Mouse (Mus musculus) CD4-positive, CD25-positive, alpha-beta regulatory T cell, adult 4 months (primary cell): ENCODE measurements around the gene Lman2. TPM values are rescaled to one million over a fixed set of nuclear protein-coding genes. Genes with fewer than 3 reads are reported as not detected.
A peak's percentile ranks its signal among the peaks of the same experiment; 100 is the strongest.

Experiments used
- ATAC-seq: one replicate; pipeline ENCODE4 v1.8.0; 2017
- polyA plus RNA-seq, 2 experiments: library from polyadenylated mRNA; unstranded; fragments of 100-300 nt; shearing (Covaris generic); gene quantifications; one replicate each; pipeline ENCODE4 v1.2.1; 2017

The Lman2 gene
- polyA plus RNA-seq, 2 experiments from 2014 or later, result 59.0 to 66.4 TPM

- ATAC-seq, result peak; percentile 17
Observed at GRCm38 (mm10) chr13:55327169-55327568, 35.4 kb downstream of the Lman2 start.

DNA sequence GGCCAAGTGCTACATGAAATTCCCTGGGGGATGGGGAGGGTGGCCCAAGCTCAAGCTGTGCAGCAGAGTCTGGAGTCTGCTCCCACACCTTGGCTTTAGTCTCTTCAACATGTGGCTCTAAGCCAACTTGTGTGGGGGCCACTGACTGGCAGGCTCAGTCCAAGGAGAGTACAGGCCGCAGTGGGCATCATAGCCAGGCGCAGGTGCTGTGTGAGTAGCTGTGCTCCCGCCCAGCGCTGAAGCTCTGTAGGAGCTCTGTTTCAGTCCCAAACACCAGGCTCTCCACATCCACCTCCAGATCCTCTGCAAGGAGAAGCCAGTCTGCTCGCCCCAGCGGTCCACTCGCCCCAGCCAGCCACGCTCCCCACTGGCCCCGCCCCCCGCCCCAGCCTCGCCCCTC, 37.0 kb downstream of the Lman2 start:
- ATAC-seq, result no peak

- peak; percentile 27 for ATAC-seq
Observed at GRCm38 (mm10) chr13:55322130-55322825, 40.3 kb downstream of the Lman2 start.

DNA sequence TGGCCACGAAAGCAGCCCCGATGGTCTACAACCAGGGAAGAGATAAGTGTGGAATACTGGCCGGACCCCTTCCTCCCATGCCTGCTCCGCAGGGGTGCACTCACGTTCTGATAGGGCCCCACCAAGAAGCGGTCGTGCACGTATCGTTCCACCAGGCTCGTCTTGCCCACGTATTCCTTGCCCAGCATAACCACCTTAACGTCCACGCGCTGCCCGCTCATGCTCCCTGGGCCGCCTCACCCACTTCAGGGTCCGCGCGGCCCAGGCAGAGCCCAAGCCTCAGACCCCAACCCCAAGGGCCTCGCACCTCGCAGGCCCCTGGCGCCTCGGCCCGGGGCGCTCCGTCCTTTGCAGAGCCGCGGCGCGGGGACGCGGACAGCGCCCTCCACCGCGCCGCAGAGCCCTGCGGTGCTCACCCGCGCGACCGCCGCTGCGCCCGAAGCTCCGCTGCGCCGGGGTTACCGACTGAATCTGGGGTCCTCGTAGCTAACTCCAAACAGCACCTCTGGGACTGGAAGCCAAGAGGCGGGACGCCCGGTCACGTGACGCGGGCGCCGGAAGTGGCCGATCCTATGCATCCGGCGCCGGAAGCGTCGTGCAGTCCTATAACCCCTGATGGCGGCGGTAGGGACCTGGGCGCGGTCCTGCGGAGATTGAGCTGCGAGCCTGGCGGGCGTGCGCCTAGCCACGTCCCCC, 41.0 kb downstream of the Lman2 start, which contains the start of gene Rab24:
Rab24 (minus strand) TSS at position 513 of the 696 bp plus-strand sequence.
- ATAC-seq, result peak; percentile 98

- no peak for ATAC-seq
Observed at GRCm38 (mm10) chr13:55319931-55320533, 42.6 kb downstream of the Lman2 start, which contains the start of gene Prelid1. Gene Prelid1 (plus strand): TSS chr13:55320500.

GRCm38 (mm10) chr13:55318351-55318750, 44.2 kb downstream of the Lman2 start:
- no peak for ATAC-seq

- no peak for ATAC-seq
Observed at GRCm38 (mm10) chr13:55314891-55315412, 47.6 kb downstream of the Lman2 start.

- no peak for ATAC-seq
Observed at GRCm38 (mm10) chr13:55313051-55313450, 49.5 kb downstream of the Lman2 start.

- no peak for ATAC-seq
Observed at GRCm38 (mm10) chr13:55312028-55312630, 50.5 kb downstream of the Lman2 start.

DNA sequence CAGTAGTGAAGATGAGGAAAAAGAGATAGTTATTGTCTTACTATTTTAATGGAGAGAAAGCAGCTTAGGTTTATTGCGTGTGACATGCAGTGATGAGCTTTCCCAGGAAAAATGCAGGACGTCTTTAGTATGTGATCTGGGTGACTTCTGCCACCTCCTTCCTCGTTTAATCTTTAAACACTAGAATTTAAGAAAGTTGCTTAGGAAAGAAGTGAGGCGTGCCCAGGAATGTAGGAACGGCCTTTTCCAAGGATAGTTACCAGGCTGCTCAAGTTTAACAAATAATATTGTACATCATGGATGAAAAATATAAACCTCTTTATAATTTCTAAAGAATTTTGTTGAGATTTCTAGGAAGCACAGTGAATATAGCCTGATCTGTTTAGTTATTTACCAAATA, 61.7 kb downstream of the Lman2 start:
- ATAC-seq, result no peak

GRCm38 (mm10) chr13:55296760-55297159, 65.8 kb downstream of the Lman2 start:
- ATAC-seq, result no peak

Other genes starting within 250 kb of the Lman2 start
- gene Gm17617, start 229.2 kb downstream of the Lman2 start, polyA plus RNA-seq, result not detected
- gene Fgfr4, start 210.1 kb downstream of the Lman2 start, polyA plus RNA-seq, result not detected
- 10 to 100 TPM; 63.0 to 64.6 TPM for gene Nsd1, start 153.0 kb downstream of the Lman2 start, polyA plus RNA-seq
- gene Prelid1, start 42.3 kb downstream of the Lman2 start, polyA plus RNA-seq, result 100 to 1,000 TPM; 207 to 213 TPM
- 10 to 100 TPM in 1 of 2 experiments, 1 to 10 TPM in 1; 7.1 to 14.0 TPM for gene Rab24, start 40.8 kb downstream of the Lman2 start, polyA plus RNA-seq
- 1 to 10 TPM; 3.4 to 6.1 TPM for gene Mxd3, start 33.0 kb downstream of the Lman2 start, polyA plus RNA-seq
- gene Rgs14, start 6.9 kb upstream of the Lman2 start, polyA plus RNA-seq, result 10 to 100 TPM; 71.0 to 88.5 TPM
- not detected for gene Slc34a1, start 35.4 kb upstream of the Lman2 start, polyA plus RNA-seq
- gene Pfn3, start 52.4 kb upstream of the Lman2 start, polyA plus RNA-seq, result not detected
- gene F12, start 64.0 kb upstream of the Lman2 start, polyA plus RNA-seq, result not detected
- gene Grk6, start 82.3 kb upstream of the Lman2 start, polyA plus RNA-seq, result 10 to 100 TPM; 26.4 to 36.7 TPM
- not detected for gene Prr7, start 101.5 kb upstream of the Lman2 start, polyA plus RNA-seq
- not detected for gene Dbn1, start 125.3 kb upstream of the Lman2 start, polyA plus RNA-seq
- 10 to 100 TPM in 1 of 2 experiments, 1 to 10 TPM in 1; 6.3 to 14.6 TPM for gene Pdlim7, start 150.9 kb upstream of the Lman2 start, polyA plus RNA-seq
- gene Dok3, start 166.5 kb upstream of the Lman2 start, polyA plus RNA-seq, result 1 to 10 TPM in 1 of 2 experiments, under 1 TPM in 1; 0.35 to 1.0 TPM
- 10 to 100 TPM; 55.8 to 74.2 TPM for gene Ddx41, start 173.9 kb upstream of the Lman2 start, polyA plus RNA-seq
- 10 to 100 TPM; 36.3 to 40.2 TPM for gene Fam193b, start 208.3 kb upstream of the Lman2 start, polyA plus RNA-seq
- 100 to 1,000 TPM; 206 to 437 TPM for gene Tmed9, start 210.9 kb upstream of the Lman2 start, polyA plus RNA-seq
- gene B4galt7, start 237.1 kb upstream of the Lman2 start, polyA plus RNA-seq, result 10 to 100 TPM; 20.5 to 42.3 TPM